Mouse (Mus musculus) adrenal gland, postnatal 25 days (tissue): Measurements from ENCODE around the gene Ppp6r3. TPM values are rescaled to one million over a fixed set of nuclear protein-coding genes. Genes with fewer than 3 reads are reported as not detected.
A peak's percentile ranks its signal among the peaks of the same experiment; 100 is the strongest.
"Not testable (repeated sequence)": the region's sequence is repeated elsewhere in the genome, so short reads cannot be mapped to it uniquely, and the experiment has no call there.

ENCODE experiments used
- DNase-seq: peaks from one replicate; pipeline ENCODE4 v3.0.0; 2021; ENCODE audit warnings: mixed read lengths
- long read RNA-seq: library from polyadenylated mRNA; stranded (forward); transcript quantifications from one replicate; pipeline ENCODE4 v2.0.0, GENCODE M21; 2021
- total RNA-seq: library from RNA; stranded (reverse); gene quantifications from 2 replicates; pipeline ENCODE4 v1.2.3, GENCODE M21; 2021

The Ppp6r3 gene
- total RNA-seq: 112 and 119 TPM in 2 replicates
- long read RNA-seq, full-length matches to known transcripts: 4 of 24 reads
- long read RNA-seq, partial matches to known transcripts: 9 of 24 reads
- long read RNA-seq, other reads (novel, unspliced or antisense): 11 of 24 reads

- DNase-seq: peak; percentile 98
These were observed at the start of gene Ppp6r3 for GRCm38 (mm10) chr19:3575632-3576384. Gene Ppp6r3 (minus strand): TSS chr19:3575749.

DNA sequence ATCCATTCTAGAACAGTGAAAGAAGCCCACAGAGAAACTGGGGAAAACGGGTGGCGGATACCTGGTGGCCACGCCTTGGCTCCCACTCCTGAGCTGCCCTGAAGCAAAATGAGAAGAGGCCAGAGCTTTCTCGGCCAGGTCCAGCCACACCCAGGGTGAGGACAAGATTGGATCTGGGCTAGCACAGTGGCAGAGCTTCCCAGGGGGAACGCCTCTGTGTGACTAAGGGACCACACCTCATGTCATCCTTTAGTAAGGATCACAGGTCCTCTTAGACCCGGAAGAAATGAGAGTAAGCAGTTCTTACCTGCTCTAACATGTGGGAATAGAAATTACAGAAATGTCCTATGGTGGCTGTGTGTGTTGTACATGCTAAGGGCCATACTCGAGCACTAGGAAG lies 49.6 kb upstream of the Ppp6r3 start:
- DNase-seq: no peak

DNA sequence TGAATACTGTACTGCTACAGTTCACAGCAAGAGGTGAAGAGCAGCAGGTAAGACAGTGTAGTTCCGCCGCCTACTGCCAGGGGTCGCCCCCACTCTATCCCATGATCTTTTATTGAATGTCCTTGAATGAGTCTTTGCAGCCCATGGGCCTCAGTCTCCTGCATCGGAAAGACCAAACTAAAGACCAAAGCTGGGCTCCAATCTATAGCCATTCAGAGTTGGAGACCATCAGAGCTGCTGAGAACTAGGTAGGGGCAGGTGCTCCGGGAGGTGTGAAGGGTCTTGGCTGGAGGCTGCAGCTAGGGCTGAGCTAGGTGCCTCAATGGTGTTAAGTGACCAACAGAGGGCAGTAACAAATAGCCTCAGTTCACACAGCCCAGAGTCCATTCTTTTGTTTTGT lies 48.3 kb upstream of the Ppp6r3 start:
- DNase-seq: peak; percentile 64

DNA sequence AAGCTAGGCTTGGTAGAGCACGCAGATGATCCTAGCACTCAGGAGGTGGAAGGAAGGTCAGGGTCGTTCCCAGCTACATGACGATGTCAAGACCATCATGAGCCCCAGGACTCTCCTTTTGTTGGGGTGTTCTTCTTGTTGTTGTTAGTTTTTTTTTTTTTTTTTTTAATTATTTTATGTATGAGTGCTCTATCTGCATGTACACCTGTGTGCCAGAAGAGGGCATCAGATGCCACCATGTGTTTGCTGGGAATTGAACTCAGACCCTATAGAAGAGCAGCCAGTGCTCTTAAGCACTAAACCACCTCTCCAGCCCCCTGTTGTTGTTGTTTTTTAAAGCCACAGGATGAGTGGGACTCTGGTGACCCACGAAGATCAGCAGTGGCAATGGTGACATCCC lies 47.7 kb upstream of the Ppp6r3 start:
- DNase-seq: no peak

DNA sequence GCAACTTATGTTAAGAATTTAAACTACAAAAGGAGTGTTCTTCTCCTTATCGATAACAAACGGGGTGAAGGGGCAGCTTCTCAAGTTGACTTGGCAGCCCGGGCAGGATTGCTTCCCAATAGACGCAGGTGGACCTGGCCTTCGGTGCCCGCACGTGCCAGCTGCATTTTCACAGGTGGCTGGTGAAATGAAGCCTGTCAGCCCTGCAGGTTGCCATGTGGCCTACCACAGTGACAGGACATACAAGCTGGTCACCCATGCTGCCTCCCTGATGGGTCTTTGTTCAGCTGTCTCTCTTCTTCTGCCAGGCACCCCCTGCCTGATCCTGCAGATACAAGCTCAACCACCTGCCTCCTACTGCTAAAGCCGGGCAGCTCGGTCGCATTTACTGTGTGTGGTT lies 45.3 kb upstream of the Ppp6r3 start:
- no peak for DNase-seq

- DNase-seq: no peak
These were observed 43.8 kb upstream of the Ppp6r3 start for GRCm38 (mm10) chr19:3619359-3619758.

- DNase-seq: peak; percentile 45
These were observed 38.4 kb upstream of the Ppp6r3 start for GRCm38 (mm10) chr19:3613991-3614390.

DNA sequence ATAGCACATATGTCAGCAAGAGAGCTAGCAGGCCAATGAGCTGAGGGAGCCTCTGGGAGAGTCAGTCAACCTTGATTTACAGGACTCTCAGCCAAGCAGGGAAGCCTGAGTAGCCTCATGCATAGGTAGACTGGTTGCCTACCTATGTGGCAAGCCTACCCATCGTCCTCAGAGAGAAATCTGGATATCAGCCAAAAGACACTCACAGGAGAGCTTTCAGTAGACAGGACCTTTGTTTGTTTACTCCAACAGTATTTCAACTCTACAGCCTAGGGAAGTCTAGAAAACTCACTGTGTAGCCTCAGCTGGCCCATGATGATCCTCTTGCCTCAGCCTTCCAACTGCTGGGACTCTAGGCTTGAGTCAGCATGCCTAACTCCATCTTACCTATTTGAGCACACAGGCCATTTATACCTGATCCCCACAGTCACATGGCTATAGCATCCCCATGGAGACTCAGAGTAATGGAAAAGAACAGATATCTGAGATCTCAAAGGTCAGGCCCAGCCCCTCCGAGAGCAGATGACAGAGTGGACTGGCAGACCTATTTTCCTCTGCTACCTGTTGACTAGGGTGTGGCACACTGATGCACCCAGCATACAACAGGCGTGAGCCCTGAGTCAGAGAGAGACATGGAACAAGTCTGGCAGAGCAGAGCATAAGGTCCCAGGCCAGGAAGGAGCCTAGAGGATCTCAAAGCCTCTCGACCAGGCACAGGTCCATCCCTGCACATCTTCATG lies 37.2 kb upstream of the Ppp6r3 start:
- no peak for DNase-seq

GRCm38 (mm10) chr19:3611730-3612129 lies 36.2 kb upstream of the Ppp6r3 start:
- no peak for DNase-seq

GRCm38 (mm10) chr19:3610886-3611285 lies 35.3 kb upstream of the Ppp6r3 start:
- peak; percentile 75 for DNase-seq

- no peak for DNase-seq
These were observed 34.3 kb upstream of the Ppp6r3 start for GRCm38 (mm10) chr19:3609826-3610225.

DNA sequence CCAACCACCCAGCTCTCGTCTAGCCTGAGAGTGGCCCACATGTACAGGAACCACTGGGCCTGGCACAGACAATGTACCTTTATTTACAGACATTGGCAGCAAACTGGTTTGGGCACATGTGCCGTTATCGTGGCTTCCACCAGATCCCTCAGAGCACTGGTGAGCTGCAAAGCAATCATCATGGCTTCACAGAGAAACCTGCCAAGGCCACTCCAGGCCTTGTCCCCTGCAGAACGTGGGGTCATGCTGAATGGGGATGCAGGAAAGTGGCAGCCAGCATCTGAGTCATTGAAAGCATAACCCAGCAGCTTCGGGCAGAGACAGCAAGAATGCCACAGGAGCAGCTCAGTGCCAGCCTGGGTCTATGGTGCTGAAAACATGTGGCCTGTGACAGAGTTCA lies 18.8 kb upstream of the Ppp6r3 start:
- DNase-seq: no peak

DNA sequence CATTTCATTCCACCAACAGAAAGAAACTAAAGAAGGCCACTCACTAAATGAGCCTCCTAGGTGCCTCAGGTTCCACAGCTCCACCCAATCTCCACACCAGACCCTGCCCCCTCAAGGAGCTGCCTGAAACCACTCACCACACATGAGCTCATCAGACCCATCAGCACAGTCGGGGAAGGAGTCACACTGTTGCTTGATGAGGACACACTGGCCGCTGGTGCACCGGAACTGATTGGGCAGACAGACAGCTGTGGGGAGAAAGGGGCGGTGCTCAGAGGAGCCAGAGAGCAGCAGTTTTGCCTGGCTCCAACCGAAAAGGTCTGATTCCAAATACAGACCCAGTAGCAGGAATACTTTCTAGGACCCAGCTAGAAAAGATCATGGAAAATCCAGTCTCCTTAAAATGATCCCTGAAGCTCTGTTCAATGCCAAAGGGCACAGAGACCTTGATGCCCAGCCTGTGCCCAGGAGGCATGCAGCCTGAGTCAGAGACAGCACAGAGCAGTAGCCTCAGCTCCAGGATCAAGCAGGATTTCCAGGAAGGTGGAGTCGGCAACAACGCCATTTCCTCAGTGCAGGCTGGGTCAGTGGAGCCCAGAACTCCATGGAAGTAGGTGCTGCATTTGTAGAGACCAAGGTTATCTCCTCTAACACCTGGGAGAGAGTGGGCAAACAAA lies 18.0 kb upstream of the Ppp6r3 start:
- DNase-seq: peak; percentile 45

DNA sequence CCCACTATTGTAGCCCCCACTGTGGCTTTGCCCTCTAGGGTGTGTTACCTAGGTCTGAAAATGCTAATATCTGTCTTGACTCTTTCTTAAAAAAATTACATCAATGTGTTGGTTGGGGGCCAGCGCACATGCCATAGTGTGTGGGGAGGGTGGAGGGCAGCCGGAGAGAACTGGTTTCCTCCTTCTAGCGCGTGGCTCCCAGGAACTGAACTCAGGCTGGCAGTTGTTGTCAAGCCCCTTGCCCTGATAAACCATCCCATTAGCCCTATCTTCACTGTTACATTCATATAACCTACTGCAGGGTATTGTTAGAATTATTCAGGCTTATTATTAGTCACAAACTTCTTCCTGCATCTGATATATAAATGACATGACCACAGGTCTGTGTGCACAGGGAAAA lies 14.4 kb upstream of the Ppp6r3 start:
- DNase-seq: no peak

DNA sequence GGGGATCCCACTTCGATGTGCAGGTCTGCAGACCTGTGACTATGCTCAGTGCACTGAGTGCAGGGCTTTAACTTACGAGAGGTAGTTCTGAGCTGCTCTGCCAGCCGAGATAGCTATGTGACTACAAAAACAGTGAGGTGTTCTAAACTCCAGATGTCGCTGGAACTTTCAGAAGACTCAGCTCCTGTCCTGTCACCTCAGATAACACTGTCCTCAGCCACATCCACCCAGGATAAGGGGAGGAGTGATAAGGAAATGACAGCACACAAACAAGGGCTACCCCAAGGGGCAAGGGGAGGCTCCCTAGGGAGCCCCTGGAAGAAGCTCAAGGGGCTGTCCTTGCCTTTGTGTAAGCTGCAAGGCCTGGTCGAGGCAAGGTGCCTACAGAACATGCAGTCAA lies 14.0 kb upstream of the Ppp6r3 start:
- DNase-seq: no peak

- DNase-seq: not testable (repeated sequence)
These were observed 12.2 kb upstream of the Ppp6r3 start for GRCm38 (mm10) chr19:3587729-3588128.

GRCm38 (mm10) chr19:3586540-3586939 lies 11.0 kb upstream of the Ppp6r3 start:
- DNase-seq: peak; percentile 71

DNA sequence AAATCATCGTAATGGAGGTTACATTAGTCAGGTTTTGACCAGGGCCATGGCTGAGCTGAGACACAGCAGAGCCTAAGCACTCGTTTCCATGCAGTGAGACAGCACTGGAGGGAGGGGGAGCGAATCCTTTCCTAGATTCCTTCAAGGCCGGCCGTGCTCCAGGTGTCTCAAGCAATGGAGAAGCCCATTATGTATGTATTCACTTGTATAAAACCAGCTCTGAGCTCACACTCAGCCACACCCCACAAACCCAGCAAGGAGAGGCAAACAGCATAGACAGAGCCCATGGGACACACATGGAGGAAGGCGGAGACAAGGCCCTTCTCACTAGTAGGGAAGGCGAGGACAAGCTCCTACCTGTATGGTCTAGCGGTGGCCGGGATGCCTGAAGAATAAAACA lies 10.5 kb upstream of the Ppp6r3 start:
- no peak for DNase-seq

DNA sequence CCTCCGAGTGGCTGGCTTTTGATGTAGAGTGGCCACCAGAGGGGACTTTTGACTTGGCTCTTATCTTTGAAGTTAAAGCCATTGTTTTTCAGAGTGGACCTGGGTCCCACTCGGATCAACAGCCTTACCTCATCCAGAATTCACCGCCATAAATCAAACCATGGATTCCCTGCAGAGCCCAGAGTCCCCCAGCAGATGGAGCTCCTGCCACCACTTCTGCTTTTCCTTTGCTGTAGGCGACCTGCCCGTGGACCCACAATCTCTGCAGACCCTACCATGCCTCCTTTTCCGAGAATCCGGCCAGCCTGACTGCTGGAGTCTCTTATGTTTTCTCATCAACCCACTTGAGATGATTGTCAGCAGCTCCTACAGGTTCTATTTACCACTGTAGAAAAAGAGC lies 5.8 kb upstream of the Ppp6r3 start:
- DNase-seq: peak; percentile 57

DNA sequence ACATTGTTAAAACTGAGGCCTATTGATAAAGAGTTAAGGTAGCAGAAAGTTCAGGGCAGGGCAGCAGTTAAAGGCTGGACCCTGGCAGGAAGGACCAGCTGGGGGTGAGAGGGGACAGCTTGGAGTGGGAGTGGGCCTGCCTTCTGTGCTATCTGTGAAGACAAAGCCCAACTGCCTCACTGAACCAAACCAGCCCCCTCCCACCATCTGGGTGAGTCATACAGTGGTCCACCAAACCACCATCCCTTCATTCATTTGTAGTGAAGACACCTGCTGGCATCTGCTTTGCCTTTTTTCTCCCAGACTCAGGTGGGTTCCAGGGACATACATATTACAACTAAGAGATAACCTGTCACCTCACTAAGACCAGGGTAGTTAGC lies 2.4 kb upstream of the Ppp6r3 start:
- no peak for DNase-seq

DNA sequence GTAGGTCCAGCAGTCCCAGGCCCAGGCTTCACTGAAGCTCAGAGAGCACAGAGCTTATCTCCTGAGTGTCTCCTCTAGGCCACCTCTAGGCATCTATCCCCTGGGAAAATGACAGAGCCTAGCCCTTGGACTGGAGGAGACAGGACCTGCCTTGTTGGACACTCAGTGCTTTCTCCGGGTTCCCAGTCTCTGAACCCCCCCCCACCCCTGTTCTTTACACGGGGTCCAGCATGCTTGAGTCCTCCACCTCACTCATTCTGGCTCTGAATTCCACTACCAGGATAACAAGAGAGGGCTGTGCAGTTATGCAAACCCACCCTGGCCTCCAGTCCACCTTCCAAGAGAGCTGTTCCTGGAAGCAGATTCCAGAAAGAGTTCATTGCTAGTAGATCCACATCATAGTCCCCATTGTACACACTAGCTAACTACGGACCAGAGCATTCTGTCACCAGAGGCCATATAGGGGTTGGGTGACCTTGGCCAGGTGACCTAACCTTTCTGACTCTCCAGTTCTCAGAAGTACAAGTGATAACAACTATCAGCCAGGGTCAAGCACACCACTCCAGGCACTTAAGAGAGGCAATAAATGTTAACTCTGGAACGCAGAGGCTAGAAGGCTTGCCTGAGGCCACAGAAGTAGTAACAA lies 1.8 kb upstream of the Ppp6r3 start:
- no peak for DNase-seq

GRCm38 (mm10) chr19:3576451-3577264 lies 1.1 kb upstream of the Ppp6r3 start:
- no peak for DNase-seq
